Mouse (Mus musculus) erythroblast, embryonic 14.5 days (primary cell): ENCODE results near the gene Apol9b.
"Not testable (repeated sequence)": the region's sequence is repeated elsewhere in the genome, so short reads cannot be mapped to it uniquely, and the experiment has no call there.

Experiments
- GATA1 ChIP-seq: IDR thresholded peaks from 2 replicates; pipeline ENCODE4 v1.6.1; 2012; ENCODE audit warnings: low read length, inconsistent platforms, mixed read lengths
- TAL1 ChIP-seq: IDR thresholded peaks from 3 replicates; pipeline ENCODE4 v1.6.1; 2012; ENCODE audit warnings: low read length, inconsistent platforms, mixed read lengths

- not testable (repeated sequence) for TF ChIP-seq TAL1, GATA1
Measured at GRCm38 (mm10) chr15:77721509-77721908, 7.3 kb upstream of the Apol9b start.
